Mouse (Mus musculus) retina, postnatal 7 days (tissue): ENCODE results near the gene Nr1d1.
"Not testable (repeated sequence)": the region's sequence is repeated elsewhere in the genome, so short reads cannot be mapped to it uniquely, and the experiment has no call there.

ENCODE experiments used
- DNase-seq: peaks from one replicate; pipeline ENCODE4 v3.0.0-alpha.2; 2012; ENCODE audit warnings: low read depth, low spot score

The Nr1d1 gene

GRCm38 (mm10) chr11:98738428-98738911 lies 36.7 kb downstream of the Nr1d1 start:
- DNase-seq: no peak

GRCm38 (mm10) chr11:98737220-98737619 lies 37.9 kb downstream of the Nr1d1 start:
- DNase-seq: not testable (repeated sequence)

- DNase-seq: no peak
Measured at GRCm38 (mm10) chr11:98736176-98736575, 39.0 kb downstream of the Nr1d1 start.

DNA sequence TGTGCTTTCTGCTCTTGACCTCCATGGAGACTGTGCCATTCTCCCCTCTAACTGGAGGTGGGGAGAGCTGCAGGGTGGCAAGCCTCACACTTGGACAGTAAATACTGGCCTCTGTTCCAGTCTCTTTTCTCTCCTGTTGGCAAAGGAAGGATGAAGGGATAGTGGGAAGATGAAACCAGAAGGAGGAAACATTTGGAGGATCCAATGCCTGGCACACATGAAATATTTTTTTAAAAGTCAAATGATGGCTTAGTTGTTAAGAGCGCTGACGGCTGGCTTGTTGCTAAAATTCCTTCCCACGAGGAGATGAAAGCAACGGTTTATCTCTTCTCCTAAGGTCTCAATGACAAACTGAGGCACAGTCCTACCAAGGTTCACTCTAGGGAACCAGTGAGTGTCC lies 40.0 kb downstream of the Nr1d1 start:
- DNase-seq: no peak

- DNase-seq: no peak
Measured at GRCm38 (mm10) chr11:98734020-98734419, 41.1 kb downstream of the Nr1d1 start.

GRCm38 (mm10) chr11:98731134-98731533 lies 44.0 kb downstream of the Nr1d1 start:
- no peak for DNase-seq

GRCm38 (mm10) chr11:98730727-98731126 lies 44.4 kb downstream of the Nr1d1 start:
- DNase-seq: no peak

DNA sequence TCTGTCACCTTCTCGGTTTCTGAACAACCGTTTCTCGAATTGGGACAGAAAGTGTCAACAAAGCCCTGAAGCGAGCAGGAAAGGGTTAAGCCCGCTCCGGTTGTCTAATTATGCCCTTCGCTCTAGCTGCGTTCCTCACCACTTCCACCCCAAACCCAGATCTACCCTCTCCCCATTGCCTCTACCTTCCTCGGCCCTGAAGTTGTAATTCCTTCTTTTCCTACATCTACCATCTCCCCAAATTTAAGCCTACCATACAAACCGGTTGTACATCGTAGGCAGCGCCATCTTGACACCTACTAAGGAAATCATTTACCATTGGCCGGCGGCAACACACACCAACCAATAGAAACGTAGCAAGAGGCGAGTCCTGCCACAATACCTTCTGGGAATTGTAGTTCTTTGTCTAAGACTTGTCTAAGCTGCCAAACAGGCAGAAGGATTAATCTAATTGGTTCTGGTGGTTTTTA lies 46.0 kb downstream of the Nr1d1 start, which contains the start of gene Med24:
TSS of gene Med24 (minus strand) at position 317 of the 470 bp plus-strand sequence.
- peak; percentile 87 for DNase-seq

GRCm38 (mm10) chr11:98725926-98726506 lies 49.1 kb downstream of the Nr1d1 start:
- no peak for DNase-seq

DNA sequence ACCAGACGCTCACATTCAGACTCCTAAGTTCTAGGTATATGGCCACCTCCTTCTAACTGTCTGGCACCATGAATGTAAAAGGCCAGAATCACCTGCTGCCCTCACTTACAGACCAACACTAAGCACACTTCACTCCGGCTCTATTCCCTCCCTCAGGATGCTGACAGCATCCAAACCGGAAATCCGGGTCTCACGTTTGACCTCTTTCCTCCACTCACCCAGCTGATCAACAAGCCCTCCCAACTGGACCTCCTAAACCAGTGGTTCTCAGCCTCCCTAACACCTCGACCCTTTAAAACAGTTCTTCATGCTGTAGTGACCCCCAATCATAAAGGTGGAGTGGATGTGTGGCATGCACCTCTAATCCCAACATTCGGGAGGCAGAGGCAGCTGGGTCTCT lies 52.0 kb downstream of the Nr1d1 start:
- DNase-seq: no peak

- no peak for DNase-seq
Measured at GRCm38 (mm10) chr11:98721458-98722226, 53.5 kb downstream of the Nr1d1 start.

- no peak for DNase-seq
Measured at GRCm38 (mm10) chr11:98720756-98721155, 54.4 kb downstream of the Nr1d1 start.
